Mouse (Mus musculus) telencephalon, adult 2 months (tissue): ENCODE data around the gene Zfp658.

Experiments used
- DNase-seq: peaks from one replicate; pipeline ENCODE4 v3.0.0-alpha.2; 2011; ENCODE audit warnings: low read depth, low spot score

The Zfp658 gene

GRCm38 (mm10) chr7:43562006-43562633, at the start of gene Zfp658:
Zfp658 (plus strand) TSS chr7:43562256.
- peak; percentile 94 for DNase-seq

GRCm38 (mm10) chr7:43512519-43512918, 49.5 kb upstream of the Zfp658 start:
- no peak for DNase-seq

GRCm38 (mm10) chr7:43515076-43515475, 47.0 kb upstream of the Zfp658 start:
- DNase-seq: no peak

GRCm38 (mm10) chr7:43518341-43518740, 43.7 kb upstream of the Zfp658 start:
- no peak for DNase-seq

- no peak for DNase-seq
Measured at GRCm38 (mm10) chr7:43522776-43523175, 39.3 kb upstream of the Zfp658 start.

- no peak for DNase-seq
Measured at GRCm38 (mm10) chr7:43525313-43525712, 36.7 kb upstream of the Zfp658 start.

- DNase-seq: no peak
Measured at GRCm38 (mm10) chr7:43530216-43530785, 31.8 kb upstream of the Zfp658 start.

- DNase-seq: no peak
Measured at GRCm38 (mm10) chr7:43532936-43533505, 29.0 kb upstream of the Zfp658 start.

DNA sequence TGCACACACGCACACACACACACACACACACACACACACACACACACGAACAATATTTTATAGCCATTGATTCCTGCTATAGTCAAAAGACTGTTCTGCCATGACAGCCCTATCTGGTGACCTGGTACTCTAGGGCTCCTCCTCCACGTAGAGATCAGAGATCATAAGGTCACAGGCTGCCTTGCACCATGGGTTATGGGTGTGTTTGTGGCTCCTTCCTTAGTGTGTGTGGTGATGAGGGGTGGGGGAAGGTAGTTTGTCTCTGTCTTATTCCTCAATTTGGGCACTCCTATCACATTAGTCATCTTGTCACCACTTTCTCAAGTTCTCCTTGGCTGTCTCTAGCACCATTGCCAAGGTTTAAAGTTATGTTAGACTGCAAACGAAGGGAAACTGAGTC, 23.5 kb upstream of the Zfp658 start:
- DNase-seq: no peak

DNA sequence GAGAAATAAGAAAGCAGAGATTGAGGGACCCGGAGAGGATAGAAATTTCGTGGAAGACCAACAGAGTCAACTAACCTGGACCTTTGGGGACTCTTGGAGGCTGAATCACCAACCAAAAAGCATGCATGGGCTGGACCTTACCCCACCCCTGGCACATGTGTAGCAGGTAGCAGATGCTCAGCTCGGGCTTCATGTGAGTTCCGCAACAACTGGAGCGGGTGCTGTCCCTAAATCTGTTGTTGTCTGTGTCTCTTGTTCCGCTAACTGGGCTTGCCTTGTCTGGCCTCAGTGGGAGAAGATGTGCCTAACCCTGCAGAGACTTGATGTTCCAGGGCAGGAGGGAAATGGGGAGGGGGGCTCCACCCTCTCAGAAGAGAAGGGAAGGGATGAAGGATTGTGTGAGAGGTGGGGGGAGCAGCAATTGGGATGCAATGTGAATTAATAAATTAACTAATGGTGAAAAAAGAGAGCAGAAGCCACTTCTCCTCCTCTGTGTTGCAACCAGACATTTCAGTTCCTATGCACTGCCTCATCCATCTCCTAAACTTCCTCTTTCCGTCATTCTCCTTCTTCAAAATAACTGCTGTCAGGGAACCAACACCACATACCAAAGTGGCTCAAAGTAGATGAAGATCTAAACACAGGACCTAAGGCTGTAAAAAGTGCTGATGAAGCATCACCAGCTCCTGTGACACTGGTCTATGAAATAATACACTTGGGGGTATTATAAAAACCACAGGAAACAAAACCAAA, 17.7 kb upstream of the Zfp658 start, which contains the start of gene Cd33:
Cd33 (minus strand) TSS at position 204 of the 753 bp plus-strand sequence.
- DNase-seq: no peak

- no peak for DNase-seq
Measured at GRCm38 (mm10) chr7:43545656-43546545, 16.2 kb upstream of the Zfp658 start.

DNA sequence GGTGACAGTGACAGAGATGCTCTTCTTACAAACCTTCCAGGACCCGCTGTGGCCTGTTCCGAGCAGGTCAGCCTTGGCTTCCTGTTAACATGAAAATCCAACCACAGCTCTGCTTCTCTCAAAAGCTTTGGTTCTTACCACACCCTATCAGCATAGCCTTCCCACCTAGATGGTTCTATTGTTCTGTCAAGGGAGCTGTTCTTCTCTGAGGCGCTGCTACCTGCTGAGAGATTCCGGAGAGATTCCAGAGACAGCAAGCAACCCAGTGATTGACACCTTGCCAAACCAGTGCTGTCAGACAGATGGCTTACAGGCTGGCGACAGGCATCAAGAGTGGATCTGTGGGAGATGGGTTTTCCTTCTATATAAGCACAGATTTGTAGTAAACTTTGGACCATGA, 14.4 kb upstream of the Zfp658 start:
- DNase-seq: no peak

- no peak for DNase-seq
Measured at GRCm38 (mm10) chr7:43548206-43548605, 13.8 kb upstream of the Zfp658 start.

DNA sequence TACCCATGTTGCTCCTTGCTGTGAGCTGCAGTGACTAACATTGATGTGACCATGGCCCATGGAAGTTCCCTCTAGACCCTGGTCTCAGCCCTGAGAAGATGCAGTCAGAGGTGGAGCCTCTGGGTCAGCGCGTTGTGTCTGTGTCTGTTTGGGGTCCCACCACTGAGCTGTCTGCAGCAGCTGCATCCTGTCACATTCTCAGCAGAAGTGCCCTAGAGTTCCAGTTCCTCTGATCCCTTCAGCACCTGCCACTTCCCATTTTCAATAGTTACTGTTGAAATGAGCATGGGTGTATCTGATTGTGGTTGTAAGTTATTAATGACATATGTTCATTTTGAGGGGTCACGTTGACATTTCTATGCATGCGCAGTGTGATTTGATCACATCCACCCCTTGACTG, 8.9 kb upstream of the Zfp658 start:
- DNase-seq: no peak

DNA sequence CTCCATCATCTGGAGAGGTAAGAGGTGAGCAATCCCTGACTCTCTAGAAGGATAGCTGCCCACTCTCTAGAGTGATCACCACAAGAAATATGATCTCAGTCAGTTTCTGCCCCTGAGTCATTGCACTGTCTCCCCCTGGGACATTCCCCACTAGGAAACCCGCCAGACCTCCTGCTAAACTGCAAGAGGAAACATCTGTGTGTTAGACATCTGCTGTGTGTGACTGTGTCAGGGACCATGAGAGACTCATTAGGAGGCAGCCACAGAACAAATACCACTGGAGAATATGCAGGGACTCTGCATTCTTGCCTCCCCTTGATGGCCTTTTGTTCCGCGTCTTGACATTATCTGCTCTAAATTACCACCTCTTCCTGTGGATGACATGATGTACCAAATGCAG, 7.5 kb upstream of the Zfp658 start:
- DNase-seq: no peak

DNA sequence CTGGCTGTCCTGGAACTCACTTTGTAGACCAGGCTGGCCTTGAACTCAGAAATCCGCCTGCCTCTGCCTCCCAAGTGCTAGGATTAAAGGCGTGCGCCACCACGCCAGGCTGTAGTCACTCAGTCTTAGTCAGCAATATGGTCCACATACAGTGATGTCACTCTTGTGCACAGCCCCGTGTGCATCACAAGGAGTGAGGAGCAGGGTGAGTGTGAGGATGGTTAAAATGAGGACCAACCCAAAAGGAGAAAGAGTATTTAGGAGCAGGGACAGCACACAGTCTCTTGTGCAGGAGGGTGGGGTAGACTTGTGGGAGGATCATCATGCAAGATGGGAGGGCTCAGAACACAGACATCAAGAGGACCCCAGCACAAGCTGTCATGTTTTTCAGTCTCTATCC, 6.7 kb upstream of the Zfp658 start:
- DNase-seq: no peak

GRCm38 (mm10) chr7:43556901-43557300, 5.2 kb upstream of the Zfp658 start:
- DNase-seq: no peak

DNA sequence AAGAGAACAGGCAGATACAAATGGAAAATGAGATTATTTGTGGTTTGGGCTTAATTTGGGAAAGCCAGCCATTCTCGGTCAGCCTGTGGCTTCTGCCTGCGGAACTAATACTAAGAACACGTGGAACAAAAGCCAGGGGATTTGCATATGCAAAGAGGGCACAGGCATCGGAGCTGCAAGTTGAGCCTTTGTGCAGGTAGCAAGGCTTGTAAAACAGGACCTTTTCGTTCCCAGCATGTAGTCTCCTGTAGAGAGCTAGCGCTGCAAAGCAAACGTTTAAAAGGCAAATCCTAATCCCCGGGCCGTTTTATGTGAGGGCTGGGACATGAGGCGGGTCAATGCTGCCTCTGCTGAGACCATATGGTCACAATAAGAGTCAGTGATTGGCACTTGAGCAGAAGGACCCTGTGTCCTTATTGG, 605 bp downstream of the Zfp658 start:
- no peak for DNase-seq

DNA sequence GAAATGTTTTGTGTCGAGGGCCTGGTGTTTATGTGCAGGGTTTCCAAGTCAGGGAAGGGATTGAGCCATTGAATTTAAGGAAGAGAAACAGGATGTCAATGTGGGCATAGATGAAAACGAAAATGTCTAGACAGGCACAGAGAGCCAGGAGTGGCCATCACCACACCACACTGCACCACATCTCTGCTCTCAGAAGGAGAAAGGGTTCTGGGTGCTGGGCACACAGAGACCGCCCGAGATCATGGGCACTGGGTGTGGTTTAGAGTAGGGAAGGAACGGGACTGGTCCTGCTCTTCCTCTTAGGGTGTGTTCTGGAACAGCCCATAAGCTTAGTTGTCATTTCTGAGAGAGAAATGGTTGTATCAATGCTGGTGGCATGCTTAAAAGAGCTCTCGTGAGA, 1.2 kb downstream of the Zfp658 start:
- no peak for DNase-seq

- DNase-seq: no peak
Measured at GRCm38 (mm10) chr7:43571216-43571615, 9.2 kb downstream of the Zfp658 start.

DNA sequence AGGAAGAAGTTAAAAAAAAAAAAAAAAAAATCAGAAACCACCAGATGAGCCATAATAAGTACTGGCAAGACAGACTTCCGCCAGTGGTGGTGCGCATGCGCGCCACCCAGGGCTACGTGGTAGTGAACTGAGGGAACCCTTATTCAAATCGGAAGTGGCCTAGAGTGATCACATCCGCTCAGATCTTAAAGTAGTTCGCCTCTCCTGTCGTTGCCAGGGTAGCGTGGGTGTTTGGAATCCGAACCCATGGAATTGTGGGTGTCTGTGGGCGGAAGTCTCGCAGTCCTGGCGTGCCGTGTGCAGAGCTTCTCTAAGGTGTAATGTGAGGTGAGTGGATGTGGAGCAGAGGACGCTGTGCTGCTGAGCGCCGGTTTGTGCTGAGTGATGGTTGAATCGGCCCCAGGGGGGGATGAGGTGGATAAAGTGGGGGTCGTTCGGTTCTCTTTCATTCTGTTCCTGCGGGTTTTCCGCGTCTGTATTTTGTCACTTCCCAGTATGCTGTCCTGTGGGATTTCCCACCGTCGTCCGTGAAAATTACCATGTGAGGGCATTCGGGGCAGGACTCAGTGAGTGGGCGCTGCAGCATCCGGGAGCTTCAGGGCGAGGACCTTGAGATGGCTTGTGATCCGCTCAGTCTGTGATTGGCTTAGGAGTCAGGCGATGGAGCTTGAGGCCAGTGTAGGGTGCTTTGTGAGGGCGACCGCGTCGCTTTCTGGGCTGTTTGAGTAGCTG, 17.6 kb downstream of the Zfp658 start, which contains the start of gene Zfp719:
Zfp719 (plus strand) TSS at position 171 of the 732 bp plus-strand sequence.
- peak; percentile 100 for DNase-seq
